Mouse (Mus musculus) hindbrain, embryonic 16.5 days (tissue): ENCODE results near the gene Glis3. TPM values are rescaled to one million over a fixed set of nuclear protein-coding genes. Genes with fewer than 3 reads are reported as not detected.

Source experiments
- ATAC-seq: fragments of 200-750 bp; cut with Nextera tagmentation; 2 replicates; pipeline ENCODE4 v1.8.0; 2017; ENCODE audit warnings: moderate TSS enrichment, moderate library complexity
- H3K27ac ChIP-seq: fragments of 300-500 bp; sonication (generic); 2 replicates; pipeline ENCODE4 v1.5.1; 2014; ENCODE audit warnings: low read depth, mild to moderate bottlenecking, control low read depth, low read length, moderate library complexity
- H3K27me3 ChIP-seq: fragments of 300-500 bp; sonication (generic); replicated peaks from 2 replicates; pipeline ENCODE4 v1.6.1; 2014; ENCODE audit warnings: low read length; ENCODE audit not compliant: control insufficient read depth, insufficient read depth
- H3K36me3 ChIP-seq: fragments of 300-500 bp; sonication (generic); 2 replicates; pipeline ENCODE4 v1.6.1; 2014; ENCODE audit warnings: mild to moderate bottlenecking, low read length, moderate library complexity, mixed read lengths; ENCODE audit not compliant: control insufficient read depth, insufficient read depth
- H3K4me1 ChIP-seq: fragments of 300-500 bp; sonication (generic); 2 replicates; pipeline ENCODE4 v1.6.1; 2014; ENCODE audit warnings: low read depth, low read length; ENCODE audit not compliant: control insufficient read depth, insufficient read depth
- H3K4me2 ChIP-seq: fragments of 300-500 bp; sonication (generic); 2 replicates; pipeline ENCODE4 v1.6.1; 2014; ENCODE audit warnings: mild to moderate bottlenecking, low read length, control low read depth, moderate library complexity
- H3K4me3 ChIP-seq: fragments of 300-500 bp; sonication (generic); 2 replicates; pipeline ENCODE4 v1.5.1; 2014; ENCODE audit warnings: mild to moderate bottlenecking, low read length, control low read depth, moderate library complexity
- H3K9ac ChIP-seq: fragments of 300-500 bp; sonication (generic); 2 replicates; pipeline ENCODE4 v1.6.1; 2014; ENCODE audit warnings: low read depth, mild to moderate bottlenecking, control low read depth, low read length, moderate library complexity
- H3K9me3 ChIP-seq: fragments of 300-500 bp; sonication (generic); 2 replicates; pipeline ENCODE4 v1.6.1; 2014; ENCODE audit warnings: mild to moderate bottlenecking, low read length, moderate library complexity; ENCODE audit not compliant: control insufficient read depth
- WGBS: fragments of 180-500 bp; shearing (Covaris S2); extraction: QIAGEN DNeasy Blood & Tissue Kit; methylation state at CpG from one replicate; pipeline ENCODE4 v1.1.7; 2014; 5-methylcytosine and 5-hydroxymethylcytosine counted together
- polyA plus RNA-seq: library from polyadenylated mRNA; unstranded; fragments of >200 nt; fragmentation: Nextera tagmentation; extraction: Ambion mirVana; gene quantifications from 2 replicates; pipeline ENCODE4 v1.2.1, GENCODE M21; 2015

The Glis3 gene
- polyA plus RNA-seq, 1 experiment from 2014 or later: 2.5 TPM

DNA sequence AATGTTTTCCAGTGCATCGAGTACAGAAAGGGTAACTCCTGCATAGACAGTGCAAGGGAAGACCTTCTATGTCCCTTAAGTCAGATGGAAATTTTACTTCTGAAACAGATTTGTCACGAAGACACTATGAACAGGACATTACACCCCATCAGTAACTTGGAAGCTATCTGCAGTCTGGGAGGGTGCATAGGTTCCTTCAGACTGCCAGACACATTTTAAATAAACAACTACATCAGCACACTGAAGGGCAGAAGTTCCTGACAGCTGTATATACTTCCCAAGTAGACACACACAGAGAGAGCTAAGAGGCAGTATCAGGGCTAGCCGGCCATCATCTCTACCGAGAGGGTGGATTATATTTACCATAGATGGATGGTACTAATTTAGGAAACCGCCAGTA lies 296.5 kb downstream of the Glis3 start:
- no peak overlapping the region for H3K9ac ChIP-seq
- no peak for ATAC-seq

GRCm38 (mm10) chr19:28382168-28382911 lies 297.5 kb downstream of the Glis3 start:
- WGBS: 13% methylated on average over 10 of the region's 10 CpGs
- peak; percentile 84 for ATAC-seq
- no peak overlapping the region for H3K4me3 ChIP-seq
- no peaks in the 10 kb centered on the region for H3K27me3 ChIP-seq
- no peaks in the 10 kb centered on the region for H3K36me3 ChIP-seq
- no peak overlapping the region for H3K4me2 ChIP-seq
- H3K27ac ChIP-seq: 0 out of 2 replicates have a peak overlapping the region, but pooled peaks have one; percentile 36
- H3K9me3 ChIP-seq: no peaks in the 10 kb centered on the region
- H3K9ac ChIP-seq: no peak overlapping the region
- peaks cover 6% of the 10 kb centered on the region; the same call in 1 of the 2 replicates for H3K4me1 ChIP-seq

More for the DNA sequence above, 296.5 kb downstream of the Glis3 start:
- Histone ChIP-seq H3K9me3 (no peaks in the 10 kb centered on the region), H3K27me3 (no peaks in the 10 kb centered on the region), H3K4me2 (no peak overlapping the region), H3K27ac (no peak overlapping the region), H3K4me3 (no peak overlapping the region), H3K4me1 (peaks cover 6% of the 10 kb centered on the region; the same call in 1 of the 2 replicates), H3K36me3 (no peaks in the 10 kb centered on the region)
- 80% methylated on average over 5 of the region's 5 CpGs for WGBS

- no peaks in the 10 kb centered on the region for H3K27me3 ChIP-seq
- no peak overlapping the region for H3K4me2 ChIP-seq
- H3K27ac ChIP-seq: no peak overlapping the region
- no peak overlapping the region for H3K4me3 ChIP-seq
- H3K9me3 ChIP-seq: no peaks in the 10 kb centered on the region
- H3K9ac ChIP-seq: no peak overlapping the region
- H3K36me3 ChIP-seq: no peaks in the 10 kb centered on the region
- H3K4me1 ChIP-seq: peaks cover 9% of the 10 kb centered on the region; the same call in 1 of the 2 replicates
- ATAC-seq: no peak
- 36% methylated on average over 9 of the region's 9 CpGs for WGBS
These were observed 298.4 kb downstream of the Glis3 start for GRCm38 (mm10) chr19:28381441-28381840.

GRCm38 (mm10) chr19:28380691-28381262 lies 299.1 kb downstream of the Glis3 start:
- H3K9me3 ChIP-seq: no peaks in the 10 kb centered on the region
- WGBS: 49% methylated on average over 9 of the region's 9 CpGs
- ATAC-seq: peak; percentile 35
- H3K4me3 ChIP-seq: no peak overlapping the region
- no peak overlapping the region for H3K27ac ChIP-seq
- H3K4me2 ChIP-seq: no peak overlapping the region
- no peaks in the 10 kb centered on the region for H3K27me3 ChIP-seq
- no peaks in the 10 kb centered on the region for H3K36me3 ChIP-seq
- H3K4me1 ChIP-seq: peaks cover 9% of the 10 kb centered on the region; the same call in 1 of the 2 replicates
- no peak overlapping the region for H3K9ac ChIP-seq

GRCm38 (mm10) chr19:28377788-28378295 lies 302.0 kb downstream of the Glis3 start:
- Histone ChIP-seq H3K36me3 (no peaks in the 10 kb centered on the region), H3K4me2 (no peak overlapping the region), H3K4me1 (peaks cover 8% of the 10 kb centered on the region), H3K9me3 (no peaks in the 10 kb centered on the region), H3K27me3 (no peaks in the 10 kb centered on the region), H3K27ac (no peak overlapping the region), H3K4me3 (no peak overlapping the region), H3K9ac (no peak overlapping the region)
- no peak for ATAC-seq
- WGBS: 60% methylated on average over 5 of the region's 5 CpGs

DNA sequence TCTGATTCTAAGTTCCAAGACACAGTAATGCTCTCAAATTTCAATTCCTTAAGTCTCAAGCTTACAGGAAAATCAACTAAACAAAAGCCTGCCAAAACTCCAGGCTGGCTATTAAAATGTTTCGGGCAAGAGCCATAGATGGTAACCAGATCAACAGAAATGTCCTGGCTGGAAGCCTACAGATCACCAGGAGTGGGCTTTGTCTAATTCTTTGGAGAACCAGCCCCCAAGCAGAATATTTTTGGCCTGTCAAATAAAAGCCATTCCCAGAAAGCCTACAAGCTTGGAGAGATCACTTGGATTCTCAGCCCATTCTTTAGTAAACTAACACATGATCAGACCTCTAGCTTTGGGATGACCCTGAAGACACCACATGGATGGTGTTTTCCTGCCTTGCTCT lies 303.5 kb downstream of the Glis3 start:
- no peak overlapping the region for H3K9ac ChIP-seq
- H3K4me2 ChIP-seq: no peak overlapping the region
- H3K27me3 ChIP-seq: no peaks in the 10 kb centered on the region
- H3K9me3 ChIP-seq: no peaks in the 10 kb centered on the region
- H3K36me3 ChIP-seq: no peaks in the 10 kb centered on the region
- H3K4me1 ChIP-seq: peaks cover 2% of the 10 kb centered on the region
- ATAC-seq: no peak
- no peak overlapping the region for H3K4me3 ChIP-seq
- 54% methylated on average over 1 of the region's 1 CpGs for WGBS
- no peak overlapping the region for H3K27ac ChIP-seq

GRCm38 (mm10) chr19:28375746-28376145 lies 304.1 kb downstream of the Glis3 start:
- no peak overlapping the region for H3K4me2 ChIP-seq
- H3K9ac ChIP-seq: no peak overlapping the region
- WGBS: 75% methylated on average over 2 of the region's 2 CpGs
- no peak overlapping the region for H3K4me3 ChIP-seq
- H3K36me3 ChIP-seq: no peaks in the 10 kb centered on the region
- H3K4me1 ChIP-seq: peaks cover 2% of the 10 kb centered on the region
- no peaks in the 10 kb centered on the region for H3K27me3 ChIP-seq
- ATAC-seq: no peak
- H3K9me3 ChIP-seq: no peaks in the 10 kb centered on the region
- H3K27ac ChIP-seq: no peak overlapping the region

- WGBS: 45% methylated on average over 2 of the region's 2 CpGs
- Histone ChIP-seq H3K4me3 (no peak overlapping the region), H3K27me3 (no peaks in the 10 kb centered on the region), H3K36me3 (no peaks in the 10 kb centered on the region), H3K4me2 (no peak overlapping the region), H3K9me3 (no peaks in the 10 kb centered on the region), H3K27ac (no peak overlapping the region), H3K9ac (no peak overlapping the region), H3K4me1 (peaks cover 2% of the 10 kb centered on the region)
- no peak for ATAC-seq
These were observed 305.4 kb downstream of the Glis3 start for GRCm38 (mm10) chr19:28374524-28374923.

GRCm38 (mm10) chr19:28368215-28368614 lies 311.7 kb downstream of the Glis3 start:
- H3K27me3 ChIP-seq: no peaks in the 10 kb centered on the region
- no peak overlapping the region for H3K9ac ChIP-seq
- H3K4me2 ChIP-seq: no peak overlapping the region
- WGBS: 69% methylated on average over 4 of the region's 4 CpGs
- no peak overlapping the region for H3K27ac ChIP-seq
- no peak overlapping the region for H3K4me3 ChIP-seq
- no peaks in the 10 kb centered on the region for H3K9me3 ChIP-seq
- H3K4me1 ChIP-seq: no peaks in the 10 kb centered on the region
- ATAC-seq: no peak
- no peaks in the 10 kb centered on the region for H3K36me3 ChIP-seq
